Mouse (Mus musculus) heart, postnatal 4 days (tissue): ENCODE measurements around the gene R3hcc1l. TPM values are rescaled to one million over a fixed set of nuclear protein-coding genes. Genes with fewer than 3 reads are reported as not detected.

ENCODE experiments used
- DNase-seq: peaks from one replicate; pipeline ENCODE4 v3.0.0; 2021
- total RNA-seq, 2 experiments: library from RNA; stranded (reverse); gene quantifications; 2 replicates each; pipeline ENCODE4 v1.2.3; 2021

R3hcc1l gene
- total RNA-seq = 10 to 100 TPM; 17.7 to 18.0 TPM

DNA sequence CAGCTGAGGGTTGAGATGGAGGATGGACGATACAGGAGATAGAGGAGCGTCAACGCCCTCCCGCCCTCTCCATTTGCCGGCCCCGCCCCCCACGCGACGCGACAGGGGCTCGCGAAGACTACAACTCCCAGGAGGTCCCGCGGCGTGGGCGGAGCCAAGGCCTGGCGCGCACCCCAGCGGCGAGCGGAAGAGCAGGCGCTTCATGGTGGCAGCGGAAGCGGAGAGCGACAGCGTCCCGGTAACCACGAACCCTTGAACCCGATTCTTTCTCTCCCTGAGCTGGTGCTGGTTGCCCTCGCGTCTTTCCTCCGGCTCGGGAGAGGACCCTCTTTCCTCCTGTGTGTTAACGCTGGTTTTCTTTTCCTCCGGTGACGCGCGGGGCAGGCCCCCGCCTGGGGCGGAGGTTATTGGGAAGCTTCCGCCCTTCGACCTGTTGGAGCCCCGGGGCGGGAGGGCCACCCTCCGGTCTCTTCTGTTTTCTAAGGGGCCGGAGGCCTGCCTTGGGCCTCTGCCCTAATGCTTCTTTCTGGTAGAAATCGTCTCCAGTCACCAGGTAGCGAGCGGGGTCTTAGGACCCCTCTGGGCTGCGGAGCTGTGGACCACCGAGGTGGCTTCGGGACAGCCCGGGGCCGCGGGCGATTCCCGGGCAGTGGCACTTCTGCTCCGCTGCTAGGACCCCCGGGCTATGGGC is at the start of gene R3hcc1l:
TSS of gene R3hcc1l (plus strand) at position 140 of the 691 bp plus-strand sequence.
- peak; percentile 99 for DNase-seq

DNA sequence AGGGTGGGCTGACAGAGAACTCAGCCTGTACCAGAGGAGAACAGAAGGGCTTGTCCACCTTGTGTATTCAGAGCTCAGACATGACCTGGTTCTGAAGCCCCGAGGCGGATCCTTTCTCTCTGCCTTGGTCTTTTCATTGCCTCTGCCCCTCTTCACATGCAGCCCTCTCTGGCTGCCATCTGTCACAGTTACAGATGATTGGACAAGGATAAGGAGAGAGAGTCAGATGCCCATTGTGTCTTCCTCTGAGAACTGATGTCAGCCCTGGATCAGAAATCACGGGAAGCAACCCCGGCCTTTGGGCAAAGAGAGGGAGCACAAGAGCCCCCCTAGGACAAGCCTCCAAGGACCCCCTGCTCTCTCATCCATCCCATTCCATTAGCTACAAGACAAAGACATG is 47.0 kb upstream of the R3hcc1l start:
- DNase-seq = no peak

DNA sequence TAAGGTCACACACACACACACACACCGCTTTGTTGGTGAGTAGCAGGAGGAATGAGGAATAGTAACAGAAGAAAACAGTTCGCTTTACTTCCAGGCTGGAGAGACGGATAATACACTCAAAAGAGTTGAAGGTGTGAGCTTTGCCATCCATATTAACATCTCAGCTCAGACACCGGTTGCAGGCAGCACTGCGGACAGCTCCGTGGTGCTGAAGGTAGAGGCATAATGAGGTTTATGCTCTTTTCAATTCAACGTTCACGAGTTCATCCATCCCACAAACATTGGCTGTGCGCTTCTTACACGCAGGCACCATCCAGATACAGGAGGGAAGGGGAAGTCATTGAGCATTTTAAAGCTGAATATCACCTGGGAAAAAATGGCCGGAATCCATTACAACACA is 45.7 kb upstream of the R3hcc1l start:
- peak; percentile 23 for DNase-seq

DNA sequence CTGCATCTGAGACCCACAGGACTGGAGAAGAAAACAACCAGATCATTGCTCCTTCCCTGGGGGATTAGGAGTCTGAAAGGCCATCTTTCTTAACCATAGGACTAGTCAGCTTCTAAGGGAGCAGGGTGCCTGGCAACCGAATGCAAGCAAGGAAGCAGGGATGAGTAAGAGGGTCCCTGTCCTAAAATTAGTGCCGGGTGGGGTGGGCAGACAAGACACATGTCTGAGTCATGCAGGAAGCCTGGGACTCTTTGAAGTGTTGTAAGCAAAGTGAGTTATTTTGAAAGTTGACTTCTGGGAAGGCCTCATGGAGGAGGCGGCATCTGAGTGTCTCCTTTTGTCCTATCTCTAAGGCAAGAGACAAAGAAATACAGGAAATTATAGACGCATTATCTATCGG is 40.8 kb upstream of the R3hcc1l start:
- no peak for DNase-seq

DNA sequence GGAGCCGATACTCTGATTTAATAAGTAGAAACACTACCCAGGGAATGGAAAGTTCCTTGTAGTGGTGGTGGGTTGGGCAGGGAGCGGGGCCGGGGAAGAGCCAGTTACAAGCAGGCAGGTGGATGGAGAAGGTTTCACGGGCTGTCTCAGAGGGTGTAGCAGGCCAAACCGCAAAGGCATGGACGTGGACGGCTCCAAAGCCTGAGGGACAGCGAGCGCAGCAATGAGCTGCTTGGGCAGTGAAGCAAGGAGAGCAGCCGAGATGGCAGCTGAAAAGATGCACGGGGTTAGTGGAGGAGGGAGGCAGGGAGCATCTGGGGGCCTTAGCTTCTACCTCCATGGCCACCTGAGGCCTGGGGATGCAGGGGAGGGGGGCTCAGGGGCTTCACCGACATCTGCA is 40.3 kb upstream of the R3hcc1l start:
- no peak for DNase-seq

DNA sequence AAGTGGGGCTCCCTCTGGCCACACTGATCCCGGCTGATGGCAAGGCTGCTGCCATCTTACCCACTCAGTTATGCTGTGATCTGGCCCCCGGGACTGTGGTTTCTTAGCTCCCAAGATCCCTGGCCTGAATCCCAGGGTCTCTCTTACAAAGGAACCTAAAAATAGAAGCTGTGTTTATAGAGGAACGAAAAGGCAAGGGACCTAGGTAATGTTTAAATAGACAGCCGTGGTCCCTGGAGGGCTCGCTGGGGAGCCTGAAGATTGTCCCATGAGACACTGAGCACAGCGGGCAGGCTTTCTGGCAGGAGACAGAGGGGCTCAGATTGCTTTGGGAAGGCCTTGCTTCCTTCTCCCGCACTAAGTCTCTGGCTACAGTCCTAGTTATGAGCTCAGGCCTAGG is 33.1 kb upstream of the R3hcc1l start:
- DNase-seq = peak; percentile 17

DNA sequence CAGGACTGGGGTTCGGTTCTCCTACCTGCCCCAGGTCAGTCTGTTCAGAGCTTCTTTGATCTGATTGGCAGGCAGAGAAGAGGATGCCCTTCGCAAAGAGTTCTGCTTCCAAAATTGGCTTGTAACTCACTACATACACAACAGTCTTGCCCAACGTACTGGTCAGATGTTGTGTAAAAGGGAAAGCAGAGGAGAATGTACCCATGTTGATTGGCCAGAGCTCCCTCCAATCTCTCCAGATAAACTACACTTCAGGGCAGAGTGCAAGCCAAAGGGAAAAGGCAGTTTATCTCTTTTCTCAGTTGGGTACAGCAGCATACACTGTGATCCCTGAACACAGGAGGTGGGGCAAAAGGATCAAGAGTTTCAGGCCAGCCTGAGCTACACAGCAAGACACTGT is 31.3 kb upstream of the R3hcc1l start:
- no peak for DNase-seq

DNA sequence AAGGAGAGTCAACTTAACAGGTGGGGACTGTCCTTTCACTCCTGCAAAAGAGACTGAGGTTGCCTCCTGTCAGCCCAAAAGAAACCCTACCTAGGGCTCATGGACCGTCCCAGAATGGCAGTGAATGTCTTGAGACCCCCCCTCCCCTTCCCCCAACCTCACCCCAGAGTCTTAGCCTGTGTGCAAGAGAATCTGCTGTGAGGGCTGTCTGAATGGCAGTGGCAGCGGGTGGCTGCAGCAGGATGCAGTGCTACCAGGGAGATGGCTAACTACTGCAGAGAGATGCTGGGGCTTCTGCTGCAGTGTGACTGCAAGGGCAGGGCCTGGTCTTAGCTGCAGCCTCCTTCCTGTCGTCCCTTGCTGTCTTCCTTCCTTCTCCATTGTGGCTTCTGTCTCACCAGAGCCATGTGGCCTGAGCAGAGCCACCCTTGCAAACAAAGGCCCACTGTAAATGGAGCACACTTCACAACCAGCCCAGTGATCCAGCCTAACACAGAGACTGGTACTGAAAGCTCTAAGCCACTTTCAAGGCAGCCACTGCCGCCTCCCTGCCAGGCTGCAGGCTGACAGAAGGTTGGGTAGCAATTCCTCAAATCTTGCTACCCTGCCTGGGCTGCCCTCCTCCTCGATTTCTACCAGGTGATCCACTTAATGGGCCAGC is 25.2 kb upstream of the R3hcc1l start:
- no peak for DNase-seq

DNA sequence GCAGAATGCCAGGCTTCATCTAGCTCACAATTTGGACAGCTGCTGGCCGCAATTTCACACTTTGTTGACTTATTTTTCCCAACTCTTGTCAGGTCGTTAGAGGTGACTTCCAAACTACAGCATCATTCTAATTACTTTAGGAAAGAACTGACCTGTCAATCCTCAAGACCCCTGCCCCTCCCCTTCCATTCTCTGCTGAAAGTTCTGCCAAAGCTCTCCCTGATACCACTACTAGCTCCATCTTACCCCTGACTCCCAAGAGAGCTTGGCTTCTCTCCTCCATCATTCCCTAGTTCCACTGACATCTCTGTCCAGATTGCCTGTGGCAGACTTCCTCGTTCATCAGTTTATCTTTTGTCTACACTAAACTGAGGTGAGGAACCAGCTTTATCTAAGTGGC is 14.4 kb upstream of the R3hcc1l start:
- no peak for DNase-seq

DNA sequence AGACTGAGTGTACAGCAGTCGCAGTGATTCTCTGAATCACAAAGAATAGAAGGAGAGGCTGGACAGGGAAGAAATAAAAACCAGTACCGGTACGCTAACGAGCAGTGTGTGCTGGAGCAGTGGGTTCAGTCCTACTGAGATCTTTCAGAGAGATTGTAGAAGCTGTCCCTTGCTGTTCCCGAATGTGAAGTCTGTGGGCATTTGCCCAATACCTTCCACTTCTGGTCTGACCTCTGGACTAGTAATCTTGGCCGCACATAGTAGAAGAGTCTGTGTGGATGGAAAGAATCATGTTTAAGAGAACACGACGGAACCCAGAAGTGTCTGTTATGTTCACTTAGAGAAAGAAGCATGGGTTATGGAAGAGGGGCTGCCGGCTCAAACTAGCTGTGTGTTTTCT is 8.9 kb upstream of the R3hcc1l start:
- DNase-seq = no peak

DNA sequence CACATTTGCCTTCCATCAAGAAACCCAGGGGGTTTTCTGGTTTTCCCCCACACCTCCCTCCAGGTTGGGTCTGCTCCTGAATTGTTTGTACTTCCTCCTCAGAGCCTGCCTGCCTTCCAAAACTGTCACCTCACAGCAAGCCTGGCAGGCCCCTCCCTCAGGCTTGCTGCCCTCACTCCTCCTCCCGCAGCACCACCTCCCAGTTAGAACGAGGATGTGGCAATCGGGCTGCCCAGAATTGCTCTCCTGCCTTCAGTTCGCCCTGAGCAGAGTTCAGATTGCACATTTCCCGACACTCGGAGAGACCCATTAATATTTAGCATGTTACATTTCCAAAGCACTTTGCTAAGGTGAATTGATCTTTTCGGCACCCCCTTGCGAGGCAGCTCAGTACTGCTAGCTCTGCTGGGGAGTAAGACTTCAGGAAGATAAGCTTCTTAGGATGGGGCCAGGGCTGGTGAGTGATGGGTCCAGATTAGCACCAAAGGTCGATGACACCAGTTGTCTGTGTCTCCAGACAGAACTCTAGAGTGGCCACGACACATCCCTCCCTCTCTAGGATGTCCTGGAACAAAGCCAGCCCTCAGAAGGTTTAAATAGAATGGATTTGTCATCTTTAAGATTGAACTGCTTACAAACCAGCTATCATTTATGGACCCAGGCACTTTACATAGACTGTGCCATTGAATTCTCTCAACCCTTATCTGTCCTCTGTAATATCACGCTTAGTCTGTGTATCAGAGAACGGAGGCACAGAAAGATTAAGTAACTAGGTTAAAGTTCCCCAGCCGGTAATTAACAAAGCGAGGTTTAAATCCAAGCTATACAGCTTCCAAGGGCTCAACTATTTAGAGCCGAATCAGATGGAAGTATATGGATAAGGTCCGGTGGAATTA is 8.0 kb upstream of the R3hcc1l start:
- no peak for DNase-seq

DNA sequence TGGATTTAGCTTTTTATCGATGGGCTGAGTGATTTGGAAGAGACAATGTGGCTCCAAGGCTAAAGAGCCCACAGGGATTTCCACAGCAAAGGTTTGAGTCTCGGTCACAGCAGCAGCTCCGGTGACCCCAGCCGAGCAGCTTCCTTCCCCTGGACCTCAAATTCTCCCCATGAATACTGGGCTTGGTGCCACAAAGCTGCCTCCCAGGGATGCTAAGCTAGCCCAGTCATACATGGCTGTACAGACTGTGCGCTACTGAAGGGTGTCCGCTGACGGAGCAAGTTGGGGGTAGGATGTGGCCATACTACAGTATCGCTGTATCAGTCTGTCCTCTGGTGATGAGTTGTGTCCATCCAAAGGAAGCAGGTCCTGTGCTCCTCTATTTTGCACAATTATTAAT is 2.9 kb upstream of the R3hcc1l start:
- DNase-seq = no peak

DNA sequence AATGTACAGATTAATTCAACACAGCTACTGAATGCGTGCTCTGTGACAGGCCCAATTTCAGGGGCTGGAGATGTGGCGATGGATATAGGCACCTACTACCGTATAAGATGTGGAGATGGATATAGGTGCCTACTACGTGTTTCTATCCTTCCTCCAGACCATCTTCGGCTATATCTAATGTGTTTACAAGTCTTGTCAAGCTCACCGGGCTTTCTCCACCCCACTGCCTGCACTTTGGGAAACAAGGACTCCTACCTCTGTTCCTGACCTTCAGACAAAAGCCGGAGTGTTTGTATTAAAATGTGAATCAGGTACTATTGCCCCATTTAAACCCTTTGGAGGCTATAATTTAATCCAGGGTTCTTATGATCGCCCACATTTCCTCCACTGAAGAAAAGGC is 2.4 kb upstream of the R3hcc1l start:
- DNase-seq = no peak

DNA sequence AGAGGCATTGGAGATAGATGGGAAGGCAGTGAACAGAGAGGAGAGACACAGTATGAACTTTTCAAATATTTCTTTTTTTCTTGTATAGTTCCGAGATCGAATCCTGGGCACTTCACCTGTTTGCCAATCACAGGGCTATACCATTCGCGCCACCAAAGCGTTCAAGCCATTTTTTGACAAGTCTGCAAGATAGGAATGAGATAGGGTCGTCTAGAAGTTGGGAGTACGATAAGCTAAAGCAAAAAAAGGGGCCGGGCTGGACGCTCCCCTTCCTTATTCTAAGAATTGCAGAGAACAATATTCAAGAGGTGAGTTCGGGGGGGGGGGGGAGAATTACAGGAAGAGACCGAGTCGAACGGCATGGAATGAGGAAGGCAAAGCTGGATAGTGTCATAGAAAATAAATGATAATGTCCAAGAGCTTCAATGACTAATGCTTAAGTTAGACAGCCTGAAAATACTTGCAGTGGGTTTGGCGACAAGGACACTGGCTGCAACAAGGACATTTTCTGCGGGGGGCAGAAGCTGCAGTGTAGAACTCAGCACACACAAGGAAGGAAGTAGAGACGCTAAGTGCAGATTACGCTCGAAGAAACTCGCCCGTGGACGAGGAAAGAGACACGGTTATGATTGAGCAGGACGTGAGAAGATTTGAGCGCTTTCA is 471 bp upstream of the R3hcc1l start:
- no peak for DNase-seq

DNA sequence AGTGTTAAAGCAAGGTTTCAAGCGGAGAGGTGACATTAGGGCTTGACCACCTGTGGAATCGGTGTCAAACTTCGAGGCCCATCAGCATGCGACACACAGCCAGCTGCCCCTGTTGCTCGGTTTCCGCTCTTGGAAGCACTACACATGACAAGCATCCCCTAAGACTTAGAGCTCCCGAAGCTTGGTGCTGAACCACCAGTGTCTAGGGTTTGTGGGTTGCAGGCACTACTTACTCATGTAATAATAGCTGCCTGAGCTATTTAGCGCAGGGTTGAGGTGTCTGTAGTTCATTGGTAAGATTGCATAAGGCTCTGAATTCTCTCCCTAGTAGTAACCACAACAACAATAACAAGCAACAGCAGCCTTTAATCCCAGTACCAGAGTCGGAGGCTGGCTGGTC is 1.2 kb downstream of the R3hcc1l start:
- DNase-seq = no peak

DNA sequence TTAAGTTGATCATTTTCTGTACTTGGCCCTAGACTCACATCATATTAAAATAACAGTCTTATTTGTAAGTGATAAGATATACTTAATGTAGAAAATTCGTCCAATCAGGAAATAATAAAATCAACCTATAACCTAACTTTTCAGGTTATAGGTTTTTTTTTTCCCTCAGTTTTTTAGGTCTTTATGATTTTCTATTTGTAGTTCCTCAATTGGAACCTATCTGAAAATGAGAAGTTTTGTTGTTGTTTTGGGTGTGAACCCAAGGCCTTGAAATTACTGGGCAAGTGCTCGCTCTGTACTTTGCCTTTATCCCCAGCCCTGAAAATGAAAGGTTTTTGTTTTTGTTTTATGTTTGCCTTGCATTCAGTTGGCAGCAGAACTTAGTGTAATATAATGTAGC is 6.1 kb downstream of the R3hcc1l start:
- DNase-seq = no peak

DNA sequence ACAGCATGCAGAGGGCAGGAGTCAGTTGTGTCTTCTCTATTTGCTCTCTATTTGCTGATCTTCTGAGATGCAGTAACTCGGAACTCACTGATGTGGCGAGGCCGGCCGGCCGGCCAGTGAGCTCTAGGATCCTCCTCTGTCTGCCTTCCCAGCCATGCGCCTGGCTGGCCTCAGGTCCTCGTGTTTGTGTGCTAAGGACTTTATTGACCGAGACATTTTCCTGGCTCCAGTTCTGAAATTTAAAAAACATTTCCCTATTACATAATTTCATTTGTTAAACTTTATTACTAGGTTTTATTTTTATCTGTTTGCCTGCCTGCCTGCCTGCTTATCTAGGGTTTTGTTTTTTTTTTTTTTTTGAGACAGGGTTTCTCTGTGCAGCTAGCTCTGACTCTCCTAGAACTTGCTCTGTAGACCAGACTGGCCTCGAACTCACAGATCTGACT is 11.5 kb downstream of the R3hcc1l start:
- no peak for DNase-seq

DNA sequence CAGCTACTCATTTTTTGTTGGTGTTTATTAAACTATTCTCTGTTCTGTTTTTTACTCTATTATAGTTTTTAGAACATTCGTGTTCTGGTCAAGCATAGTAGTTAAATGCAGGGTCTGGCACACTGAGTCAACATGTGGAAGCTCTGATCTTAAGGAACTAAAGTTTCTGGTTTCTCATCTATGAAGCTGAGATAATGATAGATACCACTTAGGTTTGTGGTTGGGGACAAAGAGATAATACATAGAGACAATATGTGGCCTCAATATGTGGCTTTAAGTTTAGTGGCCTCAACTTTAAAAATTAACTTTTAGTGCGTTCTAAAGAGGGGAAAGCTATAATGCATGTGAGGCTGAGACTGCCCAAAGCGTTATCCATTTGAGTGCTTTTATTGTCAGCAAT is 15.9 kb downstream of the R3hcc1l start:
- no peak for DNase-seq

DNA sequence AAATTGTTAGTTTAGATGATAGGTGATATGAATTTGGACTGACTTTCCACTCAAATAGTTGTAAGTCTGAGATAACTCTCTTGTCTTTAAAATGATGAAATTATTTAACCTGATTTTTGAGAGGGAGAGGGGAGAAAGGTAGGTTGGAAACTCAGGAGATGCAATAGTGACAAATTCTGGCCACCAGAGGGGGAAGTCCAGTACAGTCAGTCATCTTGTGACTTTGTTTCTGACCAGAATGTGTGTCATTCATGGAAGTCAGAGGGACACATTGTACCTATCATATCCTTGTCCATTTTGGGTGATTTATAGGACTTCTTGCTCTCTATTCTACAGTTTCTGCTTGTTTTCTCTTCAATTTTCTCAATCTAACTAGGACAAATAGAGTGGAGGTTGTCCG is 19.0 kb downstream of the R3hcc1l start:
- DNase-seq = no peak

DNA sequence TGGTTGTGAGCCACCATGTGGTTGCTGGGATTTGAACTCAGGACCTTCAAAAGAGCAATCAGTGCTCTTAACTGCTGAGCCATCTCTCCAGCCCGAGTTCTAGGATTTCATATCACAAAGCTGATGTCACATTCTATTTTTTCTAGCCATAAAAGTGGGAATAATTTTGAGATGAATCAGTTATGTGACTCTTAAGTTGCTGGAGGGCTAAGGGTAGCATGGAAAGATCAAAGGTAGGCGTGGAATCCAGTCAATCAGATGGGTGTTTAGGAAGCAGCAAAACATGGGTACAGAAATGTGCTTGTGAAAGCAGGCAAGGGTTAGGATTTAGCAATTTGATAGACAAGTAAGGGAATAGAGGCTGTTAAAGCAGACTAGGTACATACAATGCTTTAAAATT is 20.4 kb downstream of the R3hcc1l start:
- no peak for DNase-seq

DNA sequence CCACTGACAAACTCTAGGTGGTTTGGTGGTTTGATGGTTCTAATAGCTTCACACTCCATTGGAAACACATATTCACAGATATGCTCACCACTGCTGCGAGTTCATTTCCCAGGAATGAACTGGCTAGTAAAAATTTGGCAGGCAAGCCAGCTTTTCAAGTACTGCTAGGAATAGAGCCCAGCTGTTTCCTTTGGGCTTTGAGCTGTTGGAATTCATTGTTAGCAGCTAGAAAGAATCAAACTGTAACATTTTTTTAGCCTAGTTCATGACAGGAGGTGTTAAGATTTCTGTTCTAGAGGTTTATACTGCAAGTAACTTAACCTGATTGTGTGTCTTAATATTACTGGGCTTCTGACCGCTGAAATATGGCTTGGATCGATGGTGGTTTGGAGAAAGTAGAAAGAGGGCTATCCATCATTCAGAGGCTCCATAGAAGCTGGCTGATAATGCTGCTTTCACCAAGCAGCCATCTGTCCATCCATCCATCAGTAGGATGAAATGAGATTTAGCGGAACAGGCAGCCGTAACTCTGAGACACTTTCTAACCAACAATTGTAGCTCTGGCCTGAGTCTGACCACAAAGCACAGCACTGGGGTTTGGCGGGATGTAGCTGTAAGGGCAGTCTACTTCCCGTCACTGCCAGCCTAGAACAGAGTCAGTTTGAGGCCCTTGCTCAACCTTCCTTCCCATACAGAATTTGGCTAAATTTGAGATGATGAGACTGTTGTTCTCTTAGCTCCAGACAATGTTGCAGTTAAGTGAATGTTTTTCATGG is 21.0 kb downstream of the R3hcc1l start:
- DNase-seq = peak; percentile 48

DNA sequence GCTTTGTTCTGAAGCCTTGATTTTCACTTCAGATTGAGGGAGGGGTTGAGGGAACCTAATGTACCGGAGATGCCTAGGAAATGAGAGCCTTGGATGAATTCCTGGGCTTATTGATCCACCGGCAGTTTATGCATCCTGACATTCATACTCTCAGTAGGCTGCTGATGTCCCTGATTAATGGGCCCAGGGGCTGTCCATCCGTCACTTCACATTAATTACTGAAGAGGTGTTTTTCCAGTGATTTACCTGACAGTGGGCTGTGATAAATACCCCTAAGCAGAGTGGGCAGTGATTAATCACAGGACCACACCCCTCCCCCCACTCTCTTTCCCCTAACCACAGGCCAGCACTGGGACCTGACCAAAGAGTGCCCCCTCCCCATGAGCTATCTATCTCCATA is 22.1 kb downstream of the R3hcc1l start:
- no peak for DNase-seq
